Mouse (Mus musculus) thymus, adult 2 months (tissue): Measurements from ENCODE around the gene Rbp3. TPM values are rescaled to one million over a fixed set of nuclear protein-coding genes. Genes with fewer than 3 reads are reported as not detected.
A peak's percentile ranks its signal among the peaks of the same experiment; 100 is the strongest.

ENCODE experiments used
- DNase-seq: peaks from one replicate; pipeline ENCODE4 v3.0.0; 2021
- H3K27ac ChIP-seq: fragments of 200-500 bp; 2 replicates; pipeline ENCODE4 v1.5.1; 2012; ENCODE audit warnings: low read length, control low read depth; ENCODE audit not compliant: control insufficient read depth, insufficient read depth
- H3K27me3 ChIP-seq: fragments of 200-500 bp; 2 replicates; pipeline ENCODE4 v1.6.1; 2012; ENCODE audit warnings: mild to moderate bottlenecking, low read length, moderate library complexity, mixed read lengths; ENCODE audit not compliant: control insufficient read depth, insufficient read depth
- H3K36me3 ChIP-seq: fragments of 200-500 bp; 2 replicates; pipeline ENCODE4 v1.6.1; 2012; ENCODE audit warnings: mild to moderate bottlenecking, low read length, moderate library complexity; ENCODE audit not compliant: control insufficient read depth, insufficient read depth
- H3K4me1 ChIP-seq: fragments of 200-500 bp; replicated peaks from 2 replicates; pipeline ENCODE4 v1.6.1; 2012; ENCODE audit warnings: low read length; ENCODE audit not compliant: control insufficient read depth, insufficient read depth
- H3K4me3 ChIP-seq: fragments of 200-500 bp; 2 replicates; pipeline ENCODE4 v1.5.1; 2012; ENCODE audit warnings: mild to moderate bottlenecking, low read length, control low read depth, moderate library complexity; ENCODE audit not compliant: control insufficient read depth, insufficient read depth
- CTCF ChIP-seq: fragments of 200-500 bp; IDR thresholded peaks from 2 replicates; pipeline ENCODE4 v1.5.1; 2012; ENCODE audit warnings: mild to moderate bottlenecking, control low read depth, low read length, moderate library complexity, borderline replicate concordance; ENCODE audit not compliant: control insufficient read depth, poor library complexity, insufficient read depth; ENCODE audit errors: extremely low read depth
- POLR2A ChIP-seq: fragments of 200-500 bp; IDR thresholded peaks from 2 replicates; pipeline ENCODE4 v1.6.1; 2012; ENCODE audit warnings: mild to moderate bottlenecking, low read length, control low read depth, moderate library complexity; ENCODE audit not compliant: control insufficient read depth, poor library complexity, insufficient read depth; ENCODE audit errors: extremely low read depth
- WGBS: fragments of 180-500 bp; shearing (Covaris S2); methylation state at CpG from one replicate; pipeline ENCODE4 v1.1.7; 2018; 5-methylcytosine and 5-hydroxymethylcytosine counted together
- polyA plus RNA-seq: library from polyadenylated mRNA; depleted of rRNA; stranded (reverse); fragments of >200 nt; gene quantifications from 2 replicates; pipeline ENCODE4 v1.2.3, GENCODE M21; 2012

The Rbp3 gene
- polyA plus RNA-seq, 1 experiment = not detected

DNA sequence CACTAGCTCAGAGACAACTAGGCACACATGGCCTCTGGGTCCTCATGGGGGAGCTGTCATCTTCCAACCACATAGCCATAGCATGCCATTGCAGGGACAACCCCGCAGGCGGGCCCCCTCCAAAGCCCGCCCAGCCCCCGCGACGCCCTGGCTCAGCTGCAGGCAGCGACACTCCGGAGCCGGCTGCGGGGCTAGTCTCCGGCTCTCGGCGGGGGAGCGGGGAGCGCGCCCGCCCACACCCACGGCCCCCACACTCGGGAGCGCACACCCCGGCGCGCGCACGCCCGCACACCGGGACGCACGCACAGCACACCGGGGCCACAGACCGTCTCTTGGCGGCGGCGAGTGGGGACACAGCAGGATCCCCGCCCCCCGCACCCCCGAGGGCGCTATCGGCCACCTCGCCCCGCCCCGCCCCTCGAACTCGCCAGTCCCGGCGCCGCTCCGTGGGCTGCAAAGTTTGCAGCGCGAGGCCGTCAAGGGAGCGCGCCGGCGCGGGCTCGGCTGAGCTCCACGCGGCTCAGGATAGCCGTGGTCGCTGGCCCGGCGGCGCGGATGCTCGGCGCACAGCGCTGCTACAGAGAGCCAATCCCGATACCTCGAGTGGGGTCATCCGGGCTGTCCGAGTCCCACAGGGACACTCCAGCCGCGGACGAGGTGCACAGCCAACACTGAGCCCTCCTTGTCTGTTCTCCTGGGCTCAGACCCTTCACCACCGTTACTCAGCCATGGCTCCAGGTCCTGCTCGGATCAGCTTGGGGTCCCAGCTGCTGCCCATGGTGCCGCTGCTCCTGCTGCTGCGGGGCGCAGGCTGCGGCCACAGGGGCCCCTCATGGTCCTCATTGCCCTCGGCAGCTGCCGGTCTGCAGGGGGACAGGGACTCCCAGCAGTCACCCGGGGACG, 30.4 kb upstream of the Rbp3 start, which contains the start of gene Gdf10:
Gene Gdf10 (plus strand): TSS at position 420 of the 903 bp plus-strand sequence.
- TF ChIP-seq POLR2A = no peak
- 3% methylated on average over 85 of the region's 85 CpGs for WGBS
- Histone ChIP-seq H3K27me3 (no peaks in the 10 kb centered on the region; the same call in 1 of the 2 replicates), H3K4me1 (no peaks in the 10 kb centered on the region), H3K4me3 (no peak within 1 kb of the TSS), H3K36me3 (no peaks in the 10 kb centered on the region), H3K27ac (no peak within 1 kb of the TSS)
- no peak for DNase-seq

- WGBS = 57% methylated on average over 17 of the region's 17 CpGs
- Histone ChIP-seq H3K27me3 (no peaks in the 10 kb centered on the region), H3K4me3 (no peak overlapping the region), H3K27ac (no peak overlapping the region), H3K36me3 (no peaks in the 10 kb centered on the region), H3K4me1 (no peaks in the 10 kb centered on the region)
- no peak for DNase-seq
- TF ChIP-seq POLR2A (no peak), CTCF (no peak)
These were observed 21.9 kb upstream of the Rbp3 start for GRCm38 (mm10) chr14:33931853-33932252.

DNA sequence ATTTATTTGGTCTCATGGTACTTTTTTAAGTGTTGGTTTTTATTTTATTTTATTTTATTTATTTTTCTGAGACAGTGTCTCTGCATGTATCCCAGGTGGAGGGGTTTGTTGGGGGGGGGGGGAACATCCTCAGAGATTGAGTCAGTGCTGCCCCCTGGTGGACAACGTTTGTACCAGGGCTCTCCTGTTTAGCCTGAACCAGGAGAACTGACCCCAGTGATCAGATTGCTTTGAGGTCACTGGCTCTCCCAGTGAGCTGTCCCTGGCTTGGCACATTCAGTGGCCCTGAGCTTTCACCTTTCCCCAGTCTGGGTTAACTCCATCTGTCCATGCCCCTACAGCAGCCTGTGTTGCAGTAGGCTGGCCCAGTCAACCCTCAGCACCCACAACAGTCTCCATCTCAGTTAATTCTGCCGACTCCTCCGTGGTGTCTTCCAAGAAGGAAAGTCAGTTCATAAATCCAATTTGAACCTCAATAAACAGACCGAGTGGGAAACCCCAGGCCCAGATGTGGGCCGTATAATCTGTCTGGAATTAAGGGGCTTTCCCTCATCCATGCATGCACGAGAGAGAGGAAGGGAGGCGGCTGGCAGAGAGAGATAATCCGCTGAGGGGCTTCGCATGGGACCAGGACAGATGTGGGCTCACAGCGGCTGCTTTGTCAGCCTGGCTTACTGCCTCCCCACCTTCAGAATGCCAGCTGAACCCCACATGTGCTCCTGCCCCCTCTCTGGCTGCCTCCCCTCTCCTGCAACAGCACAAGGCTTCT, 20.7 kb upstream of the Rbp3 start:
- Histone ChIP-seq H3K4me1 (no peaks in the 10 kb centered on the region), H3K36me3 (no peaks in the 10 kb centered on the region), H3K27me3 (no peaks in the 10 kb centered on the region), H3K27ac (no peak overlapping the region), H3K4me3 (no peak overlapping the region)
- DNase-seq = peak; percentile 21
- WGBS = 69% methylated on average over 10 of the region's 10 CpGs
- TF ChIP-seq CTCF (no peak), POLR2A (no peak)

- no peaks in the 10 kb centered on the region for H3K27me3 ChIP-seq
- no peak overlapping the region for H3K4me3 ChIP-seq
- 39% methylated on average over 5 of the region's 5 CpGs for WGBS
- no peaks in the 10 kb centered on the region for H3K4me1 ChIP-seq
- no peaks in the 10 kb centered on the region for H3K36me3 ChIP-seq
- no peak for DNase-seq
- TF ChIP-seq CTCF (no peak), POLR2A (no peak)
- no peak overlapping the region for H3K27ac ChIP-seq
These were observed 20.0 kb upstream of the Rbp3 start for GRCm38 (mm10) chr14:33933778-33934317.

GRCm38 (mm10) chr14:33939117-33939516, 14.7 kb upstream of the Rbp3 start:
- 26% methylated on average over 9 of the region's 9 CpGs for WGBS
- Histone ChIP-seq H3K27me3 (no peaks in the 10 kb centered on the region), H3K4me1 (no peaks in the 10 kb centered on the region), H3K4me3 (no peak overlapping the region), H3K27ac (no peak overlapping the region), H3K36me3 (no peaks in the 10 kb centered on the region)
- no peak for DNase-seq
- no peak for TF ChIP-seq POLR2A
- no peak for TF ChIP-seq CTCF

- TF ChIP-seq POLR2A (no peak), CTCF (no peak)
- no peak for DNase-seq
- Histone ChIP-seq H3K4me1 (no peaks in the 10 kb centered on the region), H3K4me3 (no peak within 1 kb of the TSS), H3K36me3 (no peaks in the 10 kb centered on the region), H3K27ac (no peak within 1 kb of the TSS), H3K27me3 (no peaks in the 10 kb centered on the region)
- WGBS = 85% methylated on average over 8 of the region's 8 CpGs
These were observed 13.1 kb upstream of the Rbp3 start, which contains the start of gene Gdf2 for GRCm38 (mm10) chr14:33940739-33941138. TSS of gene Gdf2 (plus strand) at chr14:33941039.
